Mouse (Mus musculus) liver, postnatal 0 days (tissue): ENCODE measurements at regions not wholly inside any gene's neighbourhood (a gene's known extent, or its start where the extent isn't known, plus 50 kb on each side); places are given as distances from the start of the nearest gene placed in this dataset.

ENCODE experiments used
- CTCF ChIP-seq: sonication (generic); IDR thresholded peaks from 2 replicates; pipeline ENCODE4 v1.5.1; 2016; ENCODE audit warnings: antibody characterized with exemption, low read depth
- EP300 ChIP-seq: IDR thresholded peaks from 2 replicates; pipeline ENCODE4 v1.6.1; 2016; ENCODE audit warnings: antibody characterized with exemption, low read depth, mild to moderate bottlenecking

DNA sequence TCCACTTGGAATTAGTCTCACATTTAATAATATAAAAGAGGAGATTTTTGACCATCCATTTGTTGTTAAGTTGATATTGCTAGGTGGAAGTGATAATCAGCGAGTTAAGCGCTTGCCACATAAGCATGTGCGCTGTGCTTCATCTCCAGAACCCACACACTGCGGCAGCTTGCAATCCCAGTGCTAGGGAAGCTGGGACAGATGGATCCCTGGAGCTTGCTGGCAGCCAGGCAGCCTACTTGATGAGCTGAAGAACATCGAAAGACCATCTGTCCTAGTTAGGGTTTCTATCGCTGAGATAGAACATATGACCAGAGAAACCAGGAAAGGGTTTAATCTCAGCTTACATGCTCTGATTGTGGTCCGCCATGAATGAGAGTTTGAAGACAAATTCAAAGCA is 266.1 kb upstream of the Pfn2 start:
- no peak for TF ChIP-seq CTCF
- TF ChIP-seq EP300: no peak
